Mouse (Mus musculus) lung, postnatal 36 days (tissue): ENCODE results near the gene Adk.

ENCODE experiments used
- DNase-seq: peaks from one replicate; pipeline ENCODE4 v3.0.0; 2022; ENCODE audit warnings: mixed read lengths

The Adk gene

DNA sequence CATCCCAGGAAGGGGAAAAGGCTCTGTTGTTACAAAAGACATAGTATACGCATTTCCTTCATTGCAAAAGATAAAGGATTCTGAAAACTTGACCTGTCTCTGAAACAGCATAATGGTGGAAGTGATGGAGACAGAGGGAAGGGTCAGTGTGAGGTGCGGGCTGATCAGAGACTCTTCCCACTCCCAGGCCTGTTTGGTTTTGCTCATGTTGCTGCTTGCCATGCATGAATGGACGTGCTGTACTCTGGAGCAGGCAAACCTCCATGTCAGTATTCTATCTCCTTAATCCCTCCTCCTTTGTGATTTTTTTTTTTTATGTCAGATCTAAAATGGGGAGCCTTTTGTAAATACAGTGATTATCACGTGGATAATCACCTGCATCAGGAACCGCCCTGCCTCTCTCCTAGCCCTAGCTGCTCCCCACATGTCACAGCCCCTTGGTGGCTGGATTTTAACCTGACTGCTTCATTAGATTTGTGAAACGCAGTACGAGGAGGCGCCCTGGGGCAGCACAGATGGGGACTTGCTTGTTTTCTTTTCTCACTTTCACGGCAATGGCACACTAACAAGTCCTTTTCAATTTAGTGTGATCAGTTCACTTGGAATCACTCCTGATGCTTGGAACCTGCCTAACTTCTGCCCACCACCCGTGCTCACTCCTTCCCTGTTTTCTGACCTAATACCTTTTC, 307.0 kb downstream of the Adk start:
- no peak for DNase-seq

- peak; percentile 44 for DNase-seq
Measured at GRCm38 (mm10) chr14:21359896-21360525, 307.6 kb downstream of the Adk start.

- DNase-seq: peak; percentile 46
Measured at GRCm38 (mm10) chr14:21367095-21367494, 314.7 kb downstream of the Adk start.

DNA sequence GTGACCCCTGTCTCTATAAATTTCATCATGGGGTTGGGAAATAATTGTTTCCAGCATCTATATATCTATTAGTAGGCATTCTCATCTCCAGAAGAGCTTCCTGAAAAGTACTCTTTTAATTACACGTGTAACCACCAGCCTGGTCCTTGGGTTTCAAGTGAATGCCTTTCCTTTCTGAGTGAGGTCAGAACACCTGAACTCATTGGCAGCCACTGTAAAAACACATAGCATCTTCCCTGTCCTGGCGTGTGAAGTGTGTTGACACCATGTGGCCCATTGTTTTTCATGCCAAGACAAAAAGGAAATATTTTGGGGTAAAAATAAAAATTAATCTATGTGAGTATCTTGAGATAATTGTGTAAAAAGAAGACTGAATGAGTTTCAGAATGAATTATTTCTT, 316.2 kb downstream of the Adk start:
- DNase-seq: no peak

DNA sequence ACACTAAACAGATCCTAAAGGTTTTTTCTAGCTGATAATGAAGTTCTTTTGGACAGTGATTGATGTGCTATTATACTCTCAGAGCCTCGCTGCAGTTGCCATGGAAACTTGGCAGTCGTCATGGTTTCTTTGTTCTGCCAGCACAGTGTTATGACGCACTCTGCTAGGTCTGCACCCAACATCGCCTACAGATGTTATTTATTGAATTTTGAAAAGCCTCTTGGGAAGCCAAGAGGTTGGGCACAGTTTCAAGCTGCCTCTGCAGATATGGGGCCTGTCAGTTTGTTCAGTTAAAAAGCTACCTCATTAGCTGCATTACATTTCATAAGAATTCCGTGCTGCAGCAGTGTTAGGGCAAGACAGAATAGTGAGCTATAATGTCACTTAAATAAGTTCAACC, 316.8 kb downstream of the Adk start:
- DNase-seq: peak; percentile 85

- no peak for DNase-seq
Measured at GRCm38 (mm10) chr14:21371946-21372345, 319.6 kb downstream of the Adk start.

DNA sequence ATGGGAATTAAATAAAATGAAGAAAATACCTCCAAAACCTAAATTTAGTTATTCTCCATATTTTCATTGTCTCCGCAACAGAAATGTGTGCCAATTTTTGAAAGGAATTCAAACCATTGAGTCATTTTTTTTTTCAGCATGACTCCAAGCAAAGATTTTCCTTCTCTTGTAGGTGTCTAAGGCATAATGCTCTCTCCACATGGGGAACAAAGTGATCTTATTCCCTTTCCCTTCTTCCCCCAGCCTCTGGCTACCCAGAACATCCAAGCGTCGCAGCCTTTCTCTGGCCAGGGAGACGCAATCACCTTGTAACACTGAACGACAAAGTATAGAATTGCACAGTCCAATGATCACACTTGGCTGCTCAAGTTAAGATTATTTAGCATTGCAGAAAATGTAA, 320.3 kb downstream of the Adk start:
- DNase-seq: no peak

DNA sequence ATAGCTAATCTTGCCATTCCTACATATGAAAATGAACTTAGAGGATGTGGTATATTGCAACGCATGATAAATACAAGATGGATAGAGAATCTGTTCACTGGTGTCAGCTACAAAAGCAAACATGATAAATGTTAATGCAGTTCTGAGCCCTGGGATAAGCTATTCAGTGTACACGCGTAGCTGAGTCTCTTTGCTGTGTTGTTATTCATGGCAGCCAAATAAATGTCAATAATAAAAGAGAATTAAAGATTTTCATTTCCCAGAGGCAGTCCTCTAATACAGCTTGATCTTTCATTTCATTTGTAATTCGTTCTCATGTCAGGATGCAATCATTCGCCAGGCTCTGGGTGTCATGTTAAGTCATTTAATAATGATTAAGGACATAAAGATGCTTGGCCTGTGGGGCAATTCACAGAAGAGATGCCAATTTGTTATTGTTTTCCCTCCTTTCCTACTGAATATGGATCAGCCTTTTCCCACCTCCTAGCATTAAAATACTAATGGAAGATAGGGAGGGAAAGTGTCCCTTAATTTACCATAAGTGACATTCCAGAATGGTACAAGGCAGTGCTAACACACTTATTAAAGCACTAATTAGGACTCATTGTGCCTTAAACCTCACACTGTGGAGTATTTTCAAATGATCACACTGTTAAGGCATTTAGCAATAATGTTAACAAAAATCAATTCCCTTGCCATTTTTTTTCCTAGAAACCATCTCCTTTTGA, 331.5 kb downstream of the Adk start:
- no peak for DNase-seq

- DNase-seq: no peak
Measured at GRCm38 (mm10) chr14:21399506-21399905, 347.1 kb downstream of the Adk start.

DNA sequence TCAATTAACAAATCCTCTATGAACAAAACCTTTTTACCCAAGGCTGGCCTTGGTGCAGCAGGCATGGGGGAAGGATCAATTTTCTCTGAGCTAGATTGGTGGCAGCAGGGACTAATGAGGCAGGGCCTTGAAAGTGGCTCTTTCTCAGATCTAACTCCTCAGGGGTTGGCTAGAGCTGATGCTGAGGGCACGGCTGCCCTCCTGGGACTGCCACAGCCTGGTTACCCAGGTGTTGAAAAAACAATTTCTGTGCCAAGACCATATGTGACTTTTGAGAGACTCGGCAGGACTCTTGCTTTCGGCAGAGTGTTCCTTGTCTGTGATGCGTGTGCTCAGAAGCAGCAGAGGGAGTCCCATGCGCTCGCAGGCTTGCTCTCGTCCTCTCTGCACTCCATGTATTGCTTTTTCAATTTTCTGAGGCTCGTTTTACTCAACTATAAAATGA, 349.8 kb downstream of the Adk start:
- no peak for DNase-seq

- DNase-seq: no peak
Measured at GRCm38 (mm10) chr14:21402621-21403405, 350.4 kb downstream of the Adk start.

- no peak for DNase-seq
Measured at GRCm38 (mm10) chr14:21406946-21407345, 354.6 kb downstream of the Adk start.

- DNase-seq: no peak
Measured at GRCm38 (mm10) chr14:21408846-21409245, 356.5 kb downstream of the Adk start.

DNA sequence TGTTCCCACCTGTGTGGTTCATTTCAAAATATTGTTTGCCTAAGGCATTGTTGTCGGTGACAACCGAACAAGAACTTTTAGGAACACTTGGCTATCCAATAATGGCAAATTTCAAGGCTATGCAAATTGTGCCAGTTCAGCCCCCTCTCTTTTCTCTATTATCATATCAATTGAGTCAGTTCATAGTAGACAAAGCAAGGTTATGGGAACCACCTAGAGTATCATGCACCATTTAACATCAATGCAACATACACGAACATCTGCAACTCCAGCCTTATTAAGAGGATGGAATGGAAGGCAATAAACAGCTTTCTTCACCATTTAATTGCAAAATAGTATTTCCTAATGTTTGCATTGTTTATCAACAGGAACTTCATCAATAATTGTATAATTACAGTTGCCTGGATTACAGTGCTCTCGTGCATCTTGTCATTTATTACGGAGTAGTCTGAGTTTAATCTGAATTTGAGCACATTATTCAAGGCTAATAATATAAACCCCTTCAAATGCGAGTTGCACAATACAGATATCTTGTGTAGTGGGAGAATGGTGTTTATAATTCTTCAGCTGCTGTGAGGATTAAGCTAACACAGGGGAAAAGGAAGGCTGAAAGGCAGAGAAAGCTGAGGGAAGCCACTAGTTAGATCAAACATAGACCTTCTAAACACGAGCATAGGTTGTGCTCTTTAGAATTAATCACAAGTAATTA, 358.5 kb downstream of the Adk start:
- DNase-seq: no peak

DNA sequence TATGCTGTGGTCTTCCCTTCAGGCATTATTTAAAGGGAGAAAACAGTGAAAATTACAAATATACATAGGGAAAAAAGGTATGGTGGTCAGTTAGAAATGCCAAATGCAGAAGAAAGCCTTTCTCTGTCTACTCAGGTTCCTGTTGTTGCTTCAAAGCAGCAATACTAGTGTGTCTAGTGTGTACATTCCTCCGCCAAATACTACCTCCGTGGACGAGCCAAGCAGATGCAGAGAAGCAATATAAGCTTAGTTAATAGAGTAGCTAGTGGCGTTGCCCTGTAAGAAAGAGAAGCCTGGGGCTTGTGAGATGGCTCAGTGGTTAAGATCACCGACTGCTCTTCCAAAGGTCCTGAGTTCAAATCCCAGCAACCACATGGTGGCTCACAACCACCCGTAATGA, 359.1 kb downstream of the Adk start:
- no peak for DNase-seq

DNA sequence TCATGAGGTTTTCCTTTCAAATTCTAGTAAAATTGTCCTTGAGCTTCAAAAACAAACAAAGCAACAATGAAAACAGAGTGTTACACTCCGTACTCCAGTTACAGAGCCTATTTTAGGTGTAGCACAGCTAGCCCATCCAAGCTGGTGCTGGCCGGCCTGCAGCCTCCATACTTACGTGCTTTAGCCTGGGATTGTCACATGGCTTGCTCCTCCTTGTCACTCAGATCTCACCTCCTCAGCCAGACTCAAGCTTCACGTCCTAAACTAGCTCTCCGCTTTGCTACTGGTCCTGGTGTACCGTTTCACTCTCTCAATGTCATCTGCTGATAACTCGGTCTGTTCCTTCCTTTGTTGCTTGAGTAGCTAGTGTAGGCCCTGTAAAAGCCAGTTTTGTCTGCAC, 366.0 kb downstream of the Adk start:
- DNase-seq: no peak

GRCm38 (mm10) chr14:21427369-21427768, 375.0 kb downstream of the Adk start:
- no peak for DNase-seq

DNA sequence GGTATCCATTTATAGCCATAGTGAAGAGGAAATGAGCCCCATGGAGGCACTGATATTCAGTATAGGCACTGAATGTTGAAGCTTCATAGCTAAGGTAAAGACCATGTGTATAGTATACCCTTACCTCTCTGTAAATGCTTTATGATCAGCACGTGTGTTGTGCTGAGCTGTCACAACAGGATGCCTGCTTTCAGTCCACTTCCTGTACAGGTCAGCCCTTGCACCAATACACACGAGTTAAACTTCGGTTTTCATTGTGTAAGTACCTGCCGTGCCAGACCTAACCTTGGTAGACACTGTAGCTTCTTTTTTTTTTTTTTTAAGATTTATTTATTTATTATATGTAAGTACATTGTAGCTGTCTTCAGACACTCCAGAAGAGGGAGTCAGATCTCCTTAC, 381.0 kb downstream of the Adk start:
- DNase-seq: no peak

DNA sequence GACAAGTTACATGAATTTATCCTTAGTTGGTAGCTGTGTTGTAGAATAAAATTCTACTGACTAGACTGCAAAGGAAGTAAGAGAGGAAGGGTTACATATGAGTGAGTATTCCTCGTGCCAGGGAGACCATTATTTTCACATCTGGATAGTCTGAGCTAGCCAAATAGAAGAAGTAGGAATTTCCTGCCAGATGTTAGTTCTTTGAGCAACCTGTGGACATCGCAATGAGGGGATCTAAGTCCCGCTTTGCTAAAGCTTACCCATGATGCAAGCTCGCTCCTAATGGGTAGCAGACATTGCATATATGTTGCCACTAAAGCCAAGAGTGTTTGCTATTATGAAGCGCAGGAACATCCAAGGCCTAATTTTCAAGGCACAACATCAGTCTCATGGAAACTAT, 381.6 kb downstream of the Adk start:
- DNase-seq: no peak

GRCm38 (mm10) chr14:21434686-21435085, 382.3 kb downstream of the Adk start:
- no peak for DNase-seq

GRCm38 (mm10) chr14:21439785-21440184, 387.4 kb downstream of the Adk start:
- DNase-seq: no peak

- DNase-seq: no peak
Measured at GRCm38 (mm10) chr14:21440526-21440925, 388.2 kb downstream of the Adk start.
